Mouse (Mus musculus) liver, embryonic 13.5 days (tissue): ENCODE data around the gene Ablim1. TPM values are rescaled to one million over a fixed set of nuclear protein-coding genes. Genes with fewer than 3 reads are reported as not detected.

Source experiments
- ATAC-seq: fragments of 200-750 bp; cut with Nextera tagmentation; 2 replicates; pipeline ENCODE4 v1.8.0; 2017; ENCODE audit warnings: low read depth, mild to moderate bottlenecking, moderate number of reproducible peaks, moderate library complexity
- DNase-seq: peaks from one replicate; pipeline ENCODE4 v3.0.0; 2022
- H3K27ac ChIP-seq: fragments of 300-500 bp; sonication (generic); 2 replicates; pipeline ENCODE4 v1.5.1; 2015; ENCODE audit warnings: moderate library complexity, mild to moderate bottlenecking, inconsistent platforms
- H3K27me3 ChIP-seq: fragments of 300-500 bp; sonication (generic); 2 replicates; pipeline ENCODE4 v1.6.1; 2015; ENCODE audit warnings: mild to moderate bottlenecking, inconsistent platforms
- H3K36me3 ChIP-seq: fragments of 300-500 bp; sonication (generic); 2 replicates; pipeline ENCODE4 v1.6.1; 2015; ENCODE audit warnings: mild to moderate bottlenecking, inconsistent platforms
- H3K4me1 ChIP-seq: fragments of 300-500 bp; sonication (generic); replicated peaks from 2 replicates; pipeline ENCODE4 v1.6.1; 2015; ENCODE audit warnings: inconsistent platforms
- H3K4me2 ChIP-seq: fragments of 300-500 bp; sonication (generic); 2 replicates; pipeline ENCODE4 v1.6.1; 2015; ENCODE audit warnings: inconsistent platforms, mild to moderate bottlenecking, moderate library complexity
- H3K4me3 ChIP-seq: fragments of 300-500 bp; sonication (generic); replicated peaks from 2 replicates; pipeline ENCODE4 v1.5.1; 2015; ENCODE audit warnings: mild to moderate bottlenecking, inconsistent platforms
- H3K9ac ChIP-seq: fragments of 300-500 bp; sonication (generic); 2 replicates; pipeline ENCODE4 v1.6.1; 2015; ENCODE audit warnings: mild to moderate bottlenecking, inconsistent platforms
- H3K9me3 ChIP-seq: fragments of 300-500 bp; sonication (generic); replicated peaks from 2 replicates; pipeline ENCODE4 v1.6.1; 2016; ENCODE audit warnings: inconsistent platforms
- WGBS: fragments of 180-500 bp; shearing (Covaris S2); methylation state at CpG from one replicate; pipeline ENCODE4 v1.1.7; 2015; ENCODE audit not compliant: insufficient replicate concordance; 5-methylcytosine and 5-hydroxymethylcytosine counted together
- polyA plus RNA-seq: library from polyadenylated mRNA; unstranded; fragments of >200 nt; fragmentation: Nextera tagmentation; extraction: Ambion mirVana; gene quantifications from 2 replicates; pipeline ENCODE4 v1.2.1, GENCODE M21; 2015

Ablim1 gene
- polyA plus RNA-seq, result 4.8 and 6.2 TPM in 2 replicates

GRCm38 (mm10) chr19:57314346-57315012 lies at the start of gene Ablim1:
Ablim1 (minus strand) TSS chr19:57314919.
- peak within 1 kb of the TSS; percentile 57 for H3K9ac ChIP-seq
- 2% methylated on average over 50 of the region's 52 CpGs for WGBS
- no peaks in the 10 kb centered on the region for H3K9me3 ChIP-seq
- H3K36me3 ChIP-seq, result no peaks in the 10 kb centered on the region
- H3K27me3 ChIP-seq, result peaks cover 34% of the 10 kb centered on the region
- H3K4me2 ChIP-seq, result peak within 1 kb of the TSS; percentile 64
- peak within 1 kb of the TSS; percentile 55 for H3K4me3 ChIP-seq
- no peak within 1 kb of the TSS for H3K27ac ChIP-seq
- peaks cover 13% of the 10 kb centered on the region for H3K4me1 ChIP-seq
- ATAC-seq (peak; percentile 54), DNase-seq (no peak)

GRCm38 (mm10) chr19:57363538-57363937 lies 48.8 kb upstream of the Ablim1 start:
- Histone ChIP-seq H3K27ac (peak overlapping the region; percentile 68), H3K36me3 (peaks cover 2% of the 10 kb centered on the region; the same call in 1 of the 2 replicates), H3K9me3 (no peaks in the 10 kb centered on the region), H3K27me3 (no peaks in the 10 kb centered on the region), H3K4me3 (peak overlapping the region; percentile 96; the same call in 1 of the 2 replicates), H3K4me1 (peaks cover 80% of the 10 kb centered on the region), H3K4me2 (peak overlapping the region; percentile 81), H3K9ac (peak overlapping the region; percentile 63)
- ATAC-seq (no peak), DNase-seq (no peak)
- 77% methylated on average over 7 of the region's 7 CpGs for WGBS

DNA sequence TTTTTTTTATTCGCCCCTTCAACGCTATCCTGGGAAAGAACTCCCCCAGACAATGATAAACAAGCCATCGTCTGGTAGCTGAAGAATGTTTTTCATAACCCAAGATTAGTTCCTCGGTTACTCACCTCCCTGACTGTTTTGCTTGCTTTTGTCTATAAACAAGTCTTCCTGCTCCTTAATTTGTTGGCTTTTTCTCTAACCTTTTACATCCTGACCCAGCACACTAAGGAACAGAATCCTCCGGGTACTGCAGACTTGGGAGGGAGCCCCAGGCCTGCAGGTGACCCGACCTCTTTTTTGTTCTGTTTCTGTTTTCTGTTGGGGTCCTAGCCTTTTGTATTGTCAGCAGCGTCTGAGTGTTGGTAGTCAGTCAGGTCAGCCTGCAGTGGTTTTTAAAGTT lies 48.4 kb upstream of the Ablim1 start:
- H3K27ac ChIP-seq, result peak overlapping the region; percentile 68
- H3K4me2 ChIP-seq, result peak overlapping the region; percentile 81
- no peak for ATAC-seq
- peak overlapping the region; percentile 96 for H3K4me3 ChIP-seq
- DNase-seq, result no peak
- no peaks in the 10 kb centered on the region for H3K9me3 ChIP-seq
- 30% methylated on average over 7 of the region's 7 CpGs for WGBS
- H3K27me3 ChIP-seq, result no peaks in the 10 kb centered on the region
- H3K4me1 ChIP-seq, result peaks cover 80% of the 10 kb centered on the region
- H3K9ac ChIP-seq, result peak overlapping the region; percentile 63
- no peaks in the 10 kb centered on the region for H3K36me3 ChIP-seq

DNA sequence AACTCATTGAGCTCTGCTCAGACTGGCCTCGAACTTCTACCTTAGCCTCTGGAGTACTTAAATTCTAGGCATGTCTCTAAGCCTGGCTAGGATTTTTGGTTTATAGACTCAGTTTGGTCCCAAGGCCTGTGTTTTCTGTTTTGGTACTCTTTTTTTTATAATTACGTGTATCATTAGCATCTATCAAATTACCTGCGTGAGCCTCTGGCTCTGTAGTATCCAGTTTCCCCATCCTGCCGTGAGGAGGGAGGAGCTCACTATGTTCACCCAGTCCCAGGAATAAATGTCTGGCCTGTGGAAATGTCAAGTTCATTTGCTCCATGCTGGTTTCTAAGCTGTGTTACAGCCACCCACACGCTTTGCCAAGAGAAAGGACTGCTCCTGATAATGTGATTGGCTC lies 47.9 kb upstream of the Ablim1 start:
- no peaks in the 10 kb centered on the region for H3K27me3 ChIP-seq
- ATAC-seq (no peak), DNase-seq (no peak)
- peak overlapping the region; percentile 81 for H3K4me2 ChIP-seq
- 38% methylated on average over 5 of the region's 5 CpGs for WGBS
- no peaks in the 10 kb centered on the region for H3K9me3 ChIP-seq
- H3K4me1 ChIP-seq, result peaks cover 80% of the 10 kb centered on the region
- H3K27ac ChIP-seq, result peak overlapping the region; percentile 68
- H3K36me3 ChIP-seq, result no peaks in the 10 kb centered on the region
- H3K4me3 ChIP-seq, result peak overlapping the region; percentile 96
- H3K9ac ChIP-seq, result peak overlapping the region; percentile 63

GRCm38 (mm10) chr19:57361939-57362307 lies 47.2 kb upstream of the Ablim1 start:
- no peaks in the 10 kb centered on the region for H3K36me3 ChIP-seq
- no peak for ATAC-seq
- no peaks in the 10 kb centered on the region for H3K9me3 ChIP-seq
- peak overlapping the region; percentile 96 for H3K27ac ChIP-seq
- peaks cover 80% of the 10 kb centered on the region for H3K4me1 ChIP-seq
- peak overlapping the region; percentile 81 for H3K4me2 ChIP-seq
- DNase-seq, result no peak
- peak overlapping the region; percentile 96 for H3K4me3 ChIP-seq
- H3K9ac ChIP-seq, result peak overlapping the region; percentile 98
- 13% methylated on average over 3 of the region's 3 CpGs for WGBS
- H3K27me3 ChIP-seq, result no peaks in the 10 kb centered on the region

GRCm38 (mm10) chr19:57361131-57361938 lies 46.6 kb upstream of the Ablim1 start:
- Histone ChIP-seq H3K4me2 (peak overlapping the region; percentile 81), H3K4me3 (peak overlapping the region; percentile 96), H3K9me3 (no peaks in the 10 kb centered on the region), H3K27ac (peak overlapping the region; percentile 96), H3K4me1 (peaks cover 80% of the 10 kb centered on the region), H3K36me3 (no peaks in the 10 kb centered on the region), H3K27me3 (no peaks in the 10 kb centered on the region), H3K9ac (peak overlapping the region; percentile 98)
- ATAC-seq, result peak; percentile 50
- under 1% methylated on average over 77 of the region's 78 CpGs for WGBS
- peak; percentile 50 for DNase-seq

DNA sequence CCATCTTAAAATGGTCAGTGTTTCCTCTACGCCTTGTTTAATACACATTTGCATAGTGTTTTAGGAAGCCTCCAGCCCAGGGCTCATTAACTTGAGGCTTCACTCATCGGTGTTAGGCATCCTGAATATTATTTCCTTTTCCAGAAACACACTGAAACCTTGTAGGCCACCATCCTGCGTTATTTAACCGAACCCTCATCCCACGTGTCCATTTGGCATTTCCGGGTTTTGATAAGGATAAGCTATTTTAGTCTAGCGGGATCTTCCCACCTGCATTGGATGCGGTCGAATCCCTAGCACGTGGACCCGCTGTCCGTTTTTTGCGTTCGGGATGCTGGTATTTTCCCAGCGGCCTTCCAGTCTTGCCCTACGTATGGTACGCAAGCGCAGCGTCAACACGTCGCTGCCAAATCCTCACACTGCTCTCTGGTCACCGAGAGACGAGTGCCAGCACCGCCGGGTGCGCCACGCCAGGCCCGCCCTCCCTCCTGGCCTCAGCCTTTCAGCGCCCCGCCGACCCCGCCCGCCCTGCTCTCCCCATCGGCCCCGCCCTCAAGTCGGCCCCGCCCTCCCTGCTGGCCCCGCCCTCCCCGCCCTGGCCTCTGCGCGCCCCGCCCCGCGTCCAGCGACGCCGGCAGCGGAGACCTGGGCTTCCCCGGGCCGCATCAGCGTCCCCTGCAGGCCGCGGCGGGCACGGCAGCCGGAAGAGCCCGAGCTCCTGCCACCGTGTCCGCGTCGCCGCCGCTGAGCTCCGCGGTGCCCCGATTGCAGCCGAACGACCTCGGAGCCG lies 45.8 kb upstream of the Ablim1 start, which contains the start of gene Fam160b1:
TSS of gene Fam160b1 (plus strand) at position 340 of the 790 bp plus-strand sequence.
- H3K4me1 ChIP-seq, result peaks cover 80% of the 10 kb centered on the region

DNA sequence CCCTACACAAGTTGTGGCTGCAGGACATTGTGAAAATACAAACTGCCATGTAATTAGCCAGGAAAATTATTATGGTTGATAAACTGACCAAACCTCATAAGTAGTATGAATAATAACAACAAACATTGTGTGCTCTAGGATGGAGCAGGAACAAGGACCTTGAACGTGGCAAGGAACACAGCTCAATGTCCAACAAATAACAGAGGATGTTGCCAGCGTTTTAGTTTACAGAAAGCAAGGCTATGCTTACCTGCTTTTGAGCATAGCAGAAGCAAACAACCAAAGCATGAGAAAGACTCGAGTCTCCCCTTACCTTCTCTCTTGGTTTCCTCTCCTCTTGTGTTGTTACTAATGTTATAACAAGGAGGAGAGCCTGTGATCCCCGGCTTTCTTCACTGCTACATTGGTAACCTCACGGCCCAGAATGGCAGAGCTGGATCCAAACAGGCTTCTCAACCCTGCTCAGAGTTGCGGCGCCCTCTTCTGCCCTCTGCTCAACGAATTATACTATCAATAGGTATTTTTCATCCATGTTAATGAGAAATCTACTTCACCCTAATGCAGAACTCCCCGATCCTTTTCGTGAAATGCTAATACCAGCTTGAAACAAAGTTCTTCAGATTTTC lies 45.1 kb upstream of the Ablim1 start:
- Histone ChIP-seq H3K4me2 (peak overlapping the region; percentile 81), H3K27me3 (no peaks in the 10 kb centered on the region), H3K9ac (peak overlapping the region; percentile 74), H3K9me3 (no peaks in the 10 kb centered on the region), H3K27ac (peak overlapping the region; percentile 81), H3K36me3 (no peaks in the 10 kb centered on the region), H3K4me3 (peak overlapping the region; percentile 96), H3K4me1 (peaks cover 80% of the 10 kb centered on the region)
- no peak for DNase-seq
- WGBS, result 14% methylated on average over 10 of the region's 10 CpGs
- no peak for ATAC-seq

More for the DNA sequence above, 45.8 kb upstream of the Ablim1 start, which contains the start of gene Fam160b1:
- H3K4me3 ChIP-seq, result peak within 1 kb of the TSS; percentile 96
- H3K4me2 ChIP-seq, result peak within 1 kb of the TSS; percentile 81
- H3K9me3 ChIP-seq, result no peaks in the 10 kb centered on the region
- peak within 1 kb of the TSS; percentile 96 for H3K27ac ChIP-seq
- under 1% methylated on average over 67 of the region's 70 CpGs for WGBS
- H3K36me3 ChIP-seq, result no peaks in the 10 kb centered on the region
- ATAC-seq (peak; percentile 91), DNase-seq (peak; percentile 90)
- no peaks in the 10 kb centered on the region for H3K27me3 ChIP-seq
- peak within 1 kb of the TSS; percentile 98 for H3K9ac ChIP-seq

DNA sequence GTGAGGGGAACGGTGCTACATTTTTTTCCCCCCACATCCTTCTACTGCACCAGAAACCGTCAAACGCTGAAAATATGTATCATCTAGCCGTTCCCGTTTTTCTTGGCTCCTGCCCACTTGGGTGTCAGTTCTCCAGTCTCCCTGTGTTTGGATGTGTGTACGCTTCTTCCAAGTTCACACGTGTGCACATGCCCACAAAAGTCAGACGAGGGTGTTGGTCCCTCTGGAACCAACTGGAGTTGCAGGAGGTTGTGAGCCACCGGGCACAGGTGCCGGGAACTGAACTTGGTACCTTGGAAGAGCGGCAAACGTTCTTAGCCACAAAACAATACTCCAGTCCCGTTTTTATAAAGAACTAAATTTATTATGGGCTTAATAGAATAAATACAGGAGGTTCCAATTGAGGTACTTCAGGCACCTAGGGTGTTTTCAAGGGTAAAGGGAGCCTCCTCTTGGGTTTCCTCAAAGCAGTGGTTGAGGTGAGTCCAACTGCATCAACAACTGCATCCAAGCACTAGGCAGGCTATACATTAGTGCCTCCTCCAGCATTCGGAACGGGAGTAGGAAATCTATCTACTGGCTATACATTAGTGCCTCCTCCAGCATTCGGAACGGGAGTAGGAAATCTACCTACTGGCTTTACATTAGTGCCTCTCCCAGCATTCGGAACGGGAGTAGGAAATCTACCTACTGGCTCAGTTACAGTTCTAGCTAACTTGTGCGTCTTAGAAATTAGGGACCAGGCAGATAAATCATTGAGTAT lies 44.3 kb upstream of the Ablim1 start:
- H3K9ac ChIP-seq, result peak overlapping the region; percentile 74
- peak overlapping the region; percentile 96 for H3K4me3 ChIP-seq
- H3K27me3 ChIP-seq, result no peaks in the 10 kb centered on the region
- 74% methylated on average over 20 of the region's 20 CpGs for WGBS
- peak overlapping the region; percentile 70 for H3K27ac ChIP-seq
- DNase-seq (no peak), ATAC-seq (no peak)
- H3K4me2 ChIP-seq, result peak overlapping the region; percentile 81
- no peaks in the 10 kb centered on the region for H3K9me3 ChIP-seq
- H3K4me1 ChIP-seq, result peaks cover 74% of the 10 kb centered on the region
- H3K36me3 ChIP-seq, result no peaks in the 10 kb centered on the region

- no peaks in the 10 kb centered on the region for H3K36me3 ChIP-seq
- H3K4me3 ChIP-seq, result peak overlapping the region; percentile 96
- peak overlapping the region; percentile 70 for H3K27ac ChIP-seq
- WGBS, result 36% methylated on average over 12 of the region's 12 CpGs
- H3K9me3 ChIP-seq, result no peaks in the 10 kb centered on the region
- DNase-seq, result peak; percentile 71
- peak overlapping the region; percentile 74 for H3K9ac ChIP-seq
- peak overlapping the region; percentile 81 for H3K4me2 ChIP-seq
- no peaks in the 10 kb centered on the region for H3K27me3 ChIP-seq
- H3K4me1 ChIP-seq, result peaks cover 67% of the 10 kb centered on the region
- ATAC-seq, result no peak
Measured at GRCm38 (mm10) chr19:57358322-57358721, 43.6 kb upstream of the Ablim1 start.
